Mouse (Mus musculus): ENCODE measurements at regions not wholly inside any gene's neighbourhood (a gene's known extent, or its start where the extent isn't known, plus 50 kb on each side); places are given as distances from the start of the nearest gene placed in this dataset.

GRCm38 (mm10) chr10:44636061-44636460 lies 107.8 kb upstream of the Prdm1 start:
- DNase-seq = no peak

DNA sequence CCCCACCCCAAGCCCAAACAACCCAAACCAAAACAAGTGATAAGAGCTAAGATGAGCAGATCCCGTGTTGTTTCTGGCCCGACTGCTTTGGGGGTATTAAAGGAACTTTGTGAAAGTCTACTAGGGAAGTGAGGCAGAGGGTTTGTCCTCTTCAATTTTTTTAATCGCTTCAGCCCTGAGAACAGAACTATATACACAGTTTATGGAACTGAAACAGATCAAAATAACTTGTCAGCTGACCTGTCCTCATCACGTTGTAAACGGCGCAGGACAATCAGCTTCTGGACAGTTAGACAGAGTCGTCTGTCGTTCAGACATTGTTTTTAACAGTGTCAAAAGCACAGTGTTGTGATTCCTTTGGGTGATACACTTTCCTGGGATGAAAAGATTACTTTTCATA lies 103.3 kb upstream of the Prdm1 start:
- no peak for DNase-seq

GRCm38 (mm10) chr10:44630485-44630884 lies 102.2 kb upstream of the Prdm1 start:
- no peak for DNase-seq

- DNase-seq = no peak
These were observed 100.1 kb upstream of the Prdm1 start for GRCm38 (mm10) chr10:44628387-44628786.

DNA sequence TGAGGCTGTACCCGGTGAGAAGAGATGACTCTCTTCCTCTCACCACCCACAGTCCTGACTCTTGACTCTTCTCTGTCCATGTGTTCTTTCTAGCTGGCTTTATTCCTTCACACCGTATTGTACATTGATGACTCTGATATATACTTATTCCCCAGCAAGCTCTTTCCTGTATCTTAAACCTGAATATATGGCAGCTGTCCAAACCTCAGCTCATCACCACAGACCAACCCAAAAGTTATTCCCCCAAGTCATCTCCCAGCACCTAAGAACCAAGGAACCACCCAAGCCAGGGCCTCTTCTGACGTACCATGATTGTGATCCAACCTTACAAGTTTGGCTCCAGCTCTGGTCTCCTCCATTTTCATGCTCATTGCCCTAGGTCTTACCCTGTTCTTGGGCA lies 99.1 kb upstream of the Prdm1 start:
- no peak for DNase-seq

GRCm38 (mm10) chr10:44625521-44625920 lies 97.2 kb upstream of the Prdm1 start:
- no peak for DNase-seq

DNA sequence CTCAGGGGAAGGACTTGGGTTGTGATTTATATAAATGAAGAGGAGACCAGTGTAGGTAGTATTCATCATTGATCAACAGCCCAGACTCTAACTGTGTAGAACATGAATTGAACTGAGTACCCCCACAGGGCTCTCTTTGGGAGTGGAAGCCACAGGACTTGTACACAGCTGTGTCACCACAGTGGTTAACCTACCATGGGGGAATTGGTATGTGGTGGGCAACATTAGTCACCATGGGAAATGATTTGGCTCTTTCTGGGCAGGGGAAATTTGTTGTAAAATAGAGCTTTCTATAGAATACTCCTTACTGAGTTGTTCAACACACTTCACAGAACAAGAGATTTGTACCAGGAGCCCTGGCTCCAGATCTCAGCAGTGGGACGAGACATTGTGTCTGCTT lies 87.3 kb upstream of the Prdm1 start:
- no peak for DNase-seq

DNA sequence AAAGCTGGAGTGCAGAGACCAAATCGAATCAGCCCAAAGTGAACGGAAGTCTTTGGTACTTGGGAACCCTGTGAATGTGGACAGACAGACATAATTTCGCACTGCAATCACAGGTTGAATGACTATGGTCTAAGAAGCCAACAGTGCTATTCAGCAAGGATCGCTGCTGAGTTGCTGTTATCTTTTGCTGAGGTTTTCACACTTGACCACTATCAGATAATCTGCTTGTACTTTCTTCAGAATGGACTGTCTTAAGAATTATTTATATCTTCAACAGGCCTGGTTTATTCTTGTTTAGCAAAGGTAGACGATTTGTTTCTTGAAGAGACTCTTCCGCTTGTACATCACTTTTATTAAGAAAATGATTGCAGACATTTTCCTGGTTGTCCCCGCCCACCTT lies 84.3 kb upstream of the Prdm1 start:
- DNase-seq = no peak

DNA sequence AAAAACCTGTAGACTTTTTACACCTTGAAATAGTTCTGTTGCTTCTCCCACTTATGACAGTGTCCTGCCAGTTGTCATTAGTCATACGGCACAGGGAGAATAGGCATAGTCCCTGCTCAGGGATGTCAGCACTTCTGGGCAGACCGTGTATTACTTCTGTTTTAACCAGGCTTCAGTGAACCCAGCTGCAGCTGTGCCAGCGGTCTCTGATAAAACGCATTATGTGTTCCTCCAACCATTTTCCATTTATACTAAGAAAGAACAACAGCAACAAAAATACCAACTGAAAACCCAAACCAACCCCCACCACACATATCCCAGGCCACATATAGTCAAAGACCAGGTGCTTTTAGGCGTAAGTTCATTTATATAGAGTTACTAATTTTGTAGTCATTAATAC lies 83.1 kb upstream of the Prdm1 start:
- no peak for DNase-seq

DNA sequence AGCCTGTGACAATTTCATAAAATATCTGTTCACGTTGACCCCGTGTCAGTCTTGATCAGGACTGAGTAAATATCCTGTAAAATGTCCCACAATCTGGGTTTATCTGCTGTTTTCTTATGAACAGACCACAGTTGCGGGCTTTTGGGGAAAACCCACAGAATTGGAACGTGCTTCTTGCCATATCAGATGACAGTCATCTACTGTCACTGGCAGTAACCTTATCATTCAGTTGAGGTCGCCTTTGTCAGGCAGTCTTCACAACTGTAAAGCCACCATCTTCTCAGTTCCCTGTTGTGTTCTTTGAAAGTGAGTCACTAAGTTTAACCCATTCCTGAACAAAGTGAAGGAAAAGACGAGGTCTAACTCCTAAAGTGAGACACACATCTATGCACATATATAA lies 80.9 kb upstream of the Prdm1 start:
- DNase-seq = no peak

DNA sequence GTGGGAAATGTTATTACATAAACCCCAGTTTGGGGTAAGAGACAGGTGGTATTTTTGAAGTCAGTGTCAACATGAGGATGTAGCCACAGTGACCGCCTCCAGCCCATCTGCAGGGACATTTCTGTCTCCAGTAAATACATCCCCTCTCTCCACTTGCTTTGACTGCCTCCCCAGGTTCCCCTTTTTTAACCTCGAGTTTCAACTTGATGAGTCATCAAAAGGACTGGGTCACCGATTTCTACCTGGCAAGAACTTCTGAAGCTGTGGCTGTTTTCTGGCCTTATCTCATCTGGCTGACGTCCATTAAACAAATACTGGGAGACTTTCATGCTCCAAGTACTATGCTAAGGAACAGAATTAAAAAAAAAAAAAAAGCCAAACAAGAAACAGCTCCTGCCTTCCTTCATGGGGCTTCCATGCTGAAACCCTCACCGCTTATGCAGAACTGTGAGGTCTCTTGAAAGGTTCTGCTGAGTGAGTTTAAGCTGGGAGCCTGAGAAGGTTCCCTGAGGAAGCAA lies 79.1 kb upstream of the Prdm1 start:
- DNase-seq = no peak

GRCm38 (mm10) chr10:44604512-44604911 lies 76.2 kb upstream of the Prdm1 start:
- no peak for DNase-seq

DNA sequence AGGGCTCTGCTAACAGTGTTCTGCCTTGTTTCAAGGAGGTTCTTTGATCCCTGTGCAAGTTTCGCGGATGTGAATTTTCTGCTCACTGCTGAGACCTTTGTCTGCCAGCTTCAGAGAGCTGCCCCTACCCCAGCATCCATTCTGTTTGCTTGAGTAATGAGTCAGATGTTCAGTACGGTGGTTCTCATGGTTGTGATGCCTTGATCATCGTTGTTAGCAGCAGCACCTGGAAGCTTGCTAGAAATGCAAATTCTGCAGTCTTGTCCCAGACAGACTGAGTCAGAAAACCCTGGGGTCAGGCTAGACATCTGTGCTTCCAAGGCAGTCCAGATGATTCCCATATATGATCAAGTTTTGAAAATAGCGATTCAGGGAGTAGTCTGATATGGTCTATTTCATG lies 75.2 kb upstream of the Prdm1 start:
- no peak for DNase-seq

- DNase-seq = no peak
These were observed 73.2 kb upstream of the Prdm1 start for GRCm38 (mm10) chr10:44601550-44601949.

GRCm38 (mm10) chr10:44599964-44600334 lies 71.6 kb upstream of the Prdm1 start:
- DNase-seq = peak; percentile 37

GRCm38 (mm10) chr10:44599331-44599963 lies 71.1 kb upstream of the Prdm1 start:
- peak; percentile 21 for DNase-seq

DNA sequence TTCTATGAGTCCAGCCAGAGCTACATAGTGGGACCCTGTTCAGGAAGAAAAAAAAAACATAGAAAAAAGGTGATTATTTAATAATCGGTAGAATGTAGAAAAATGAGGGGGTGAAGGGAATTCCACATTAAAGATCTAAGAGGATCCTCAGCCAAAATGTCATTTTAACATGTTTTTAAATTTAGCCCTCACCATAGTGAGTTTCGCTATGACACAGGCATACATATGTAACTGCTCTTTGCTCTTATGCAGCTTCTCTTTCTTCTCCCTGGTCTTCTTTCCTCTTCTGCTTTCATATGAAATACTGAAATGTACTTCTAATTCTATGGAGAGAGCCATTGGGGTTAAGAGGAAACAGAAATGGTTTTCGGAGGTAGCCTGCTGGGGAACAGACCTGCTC lies 70.3 kb upstream of the Prdm1 start:
- no peak for DNase-seq

- no peak for DNase-seq
These were observed 67.6 kb upstream of the Prdm1 start for GRCm38 (mm10) chr10:44595932-44596331.

GRCm38 (mm10) chr10:44589842-44590241 lies 61.5 kb upstream of the Prdm1 start:
- DNase-seq = no peak

DNA sequence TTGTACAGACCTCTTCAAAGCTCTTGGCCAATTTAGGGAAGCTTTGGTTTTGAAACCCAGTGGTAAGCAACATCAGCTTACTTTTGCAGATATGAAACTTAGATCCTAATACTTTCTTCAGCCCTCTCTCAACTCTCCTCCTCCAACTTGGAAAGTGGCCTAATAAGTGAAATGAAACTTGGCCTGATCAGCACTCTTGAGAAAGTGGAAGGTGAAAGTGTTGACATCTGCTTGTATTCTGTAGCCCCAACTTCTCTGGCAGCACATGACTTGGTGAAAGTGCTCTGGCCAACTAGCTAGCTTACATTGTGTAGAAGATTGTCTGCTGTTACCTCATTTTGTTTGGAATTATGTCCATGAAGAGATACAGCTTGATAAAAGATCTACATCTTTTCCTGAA lies 61.1 kb upstream of the Prdm1 start:
- no peak for DNase-seq

DNA sequence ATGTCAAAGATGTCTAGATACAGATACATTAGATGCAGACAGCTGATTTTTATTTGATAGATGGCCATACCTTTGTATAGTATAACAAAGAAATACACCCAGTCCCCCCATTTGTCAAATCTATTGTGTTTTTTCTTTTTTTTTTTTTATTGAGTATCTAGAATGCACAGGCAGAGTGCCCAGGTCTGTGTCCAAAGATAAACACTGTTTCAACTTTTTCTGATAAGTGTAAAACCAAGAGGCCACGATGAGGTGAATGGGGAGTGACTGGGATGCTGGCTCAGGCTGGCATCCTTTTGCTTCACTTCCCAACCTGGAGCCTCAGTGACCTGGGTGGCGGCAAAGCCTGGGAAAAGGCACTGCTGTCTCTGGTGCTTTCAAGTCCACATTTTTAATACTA lies 54.4 kb upstream of the Prdm1 start:
- DNase-seq = no peak

Measured in retina, postnatal 1 day (tissue).